Mouse (Mus musculus) bone marrow, adult 2 months (tissue): Measurements from ENCODE around the gene Ssc4d.

Source experiments
- CTCF ChIP-seq: fragments of 200-500 bp; IDR thresholded peaks from 2 replicates; pipeline ENCODE4 v1.5.1; 2011; ENCODE audit warnings: low read length, control low read depth; ENCODE audit not compliant: control insufficient read depth, insufficient read depth
- POLR2A ChIP-seq: fragments of 200-500 bp; IDR thresholded peaks from 2 replicates; pipeline ENCODE4 v1.6.1; 2011; ENCODE audit warnings: low read depth, mild to moderate bottlenecking, control low read depth, low read length, borderline replicate concordance; ENCODE audit not compliant: control insufficient read depth

DNA sequence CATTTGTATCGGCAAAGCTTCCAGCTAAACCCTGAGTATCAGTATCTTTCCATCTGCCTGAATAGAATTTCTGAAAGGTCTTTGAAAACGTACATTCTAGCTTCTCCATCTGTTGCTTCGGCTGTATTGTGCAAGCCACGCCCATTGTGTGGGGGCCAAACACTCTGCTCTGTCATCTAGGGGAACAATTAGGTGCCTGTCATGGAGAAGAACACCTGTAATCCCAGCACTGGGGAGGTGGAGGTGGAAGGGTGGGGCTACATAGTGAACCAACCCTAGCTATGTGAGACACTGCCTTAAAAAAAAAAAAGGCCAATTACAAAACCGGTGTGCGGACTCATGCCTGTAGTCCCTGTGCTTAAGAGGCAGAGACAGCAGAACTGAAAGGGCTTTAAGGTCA, 31.6 kb downstream of the Ssc4d start:
- no peak for TF ChIP-seq POLR2A
- TF ChIP-seq CTCF, result no peak
